Mouse (Mus musculus) gastrocnemius, postnatal 36 days (tissue): ENCODE results near the gene Pnmt. TPM values are rescaled to one million over a fixed set of nuclear protein-coding genes. Genes with fewer than 3 reads are reported as not detected.
A peak's percentile ranks its signal among the peaks of the same experiment; 100 is the strongest.

Source experiments
- DNase-seq, 2 experiments: peaks; one replicate each; pipeline ENCODE4 v3.0.0; 2022
- intact Hi-C: fragments of 180-260 bp; cut with DNase I; formaldehyde crosslinking; loops from one replicate; pipeline ENCODE4 v1.15.1; 2025
- total RNA-seq, 2 experiments: library from RNA; stranded (reverse); gene quantifications; 2 replicates each; pipeline ENCODE4 v1.2.3; 2021

Gene Pnmt
- total RNA-seq, 2 experiments from 2014 or later: 0.89 to 2.1 TPM

- no peak for DNase-seq
- intact Hi-C loops: loop anchor here (5.0 kb wide), 1 partner anchor 52 kb away; the partner anchor contains the start of gene Stard3
Measured at GRCm38 (mm10) chr11:98409341-98409822, 23.1 kb downstream of the Pnmt start.

GRCm38 (mm10) chr11:98412273-98412796 is 26.1 kb downstream of the Pnmt start, which contains the start of gene Erbb2:
Gene Erbb2, plus strand, starts transcription at chr11:98412470.
- intact Hi-C loops: no loop called here
- peak; percentile 50 to 61 for DNase-seq

DNA sequence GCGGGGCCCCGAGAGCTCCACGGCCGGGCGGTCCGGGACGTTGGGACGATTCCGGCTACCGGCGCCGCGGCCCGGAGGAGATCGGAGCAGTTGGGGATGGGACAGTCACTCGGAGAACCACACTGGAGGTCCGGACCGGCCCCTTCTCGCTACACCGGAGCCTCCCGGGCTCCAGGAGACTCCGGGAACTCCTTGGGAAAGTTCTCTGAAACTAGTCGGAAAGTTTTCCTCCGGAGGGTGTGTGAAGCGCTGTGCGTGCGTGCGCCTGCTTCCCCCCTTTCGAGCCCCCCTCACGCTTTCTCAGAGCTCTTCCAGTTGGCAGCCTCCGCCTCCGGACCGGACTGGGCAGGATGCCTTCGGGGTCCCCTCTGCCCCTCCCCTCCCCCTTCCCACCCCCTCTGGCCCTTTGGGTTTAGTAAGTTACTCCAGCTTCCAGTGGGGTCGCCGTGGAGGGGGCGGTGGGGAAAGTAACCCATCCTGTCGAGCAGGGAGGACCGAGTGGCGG is 26.6 kb downstream of the Pnmt start:
- intact Hi-C loops: no loop called here
- DNase-seq: peak in 1 of 2 experiments; percentile 30

GRCm38 (mm10) chr11:98413731-98414130 is 27.5 kb downstream of the Pnmt start:
- intact Hi-C loops: no loop called here
- no peak for DNase-seq

GRCm38 (mm10) chr11:98414162-98414561 is 27.9 kb downstream of the Pnmt start:
- no peak for DNase-seq
- intact Hi-C loops: no loop called here

DNA sequence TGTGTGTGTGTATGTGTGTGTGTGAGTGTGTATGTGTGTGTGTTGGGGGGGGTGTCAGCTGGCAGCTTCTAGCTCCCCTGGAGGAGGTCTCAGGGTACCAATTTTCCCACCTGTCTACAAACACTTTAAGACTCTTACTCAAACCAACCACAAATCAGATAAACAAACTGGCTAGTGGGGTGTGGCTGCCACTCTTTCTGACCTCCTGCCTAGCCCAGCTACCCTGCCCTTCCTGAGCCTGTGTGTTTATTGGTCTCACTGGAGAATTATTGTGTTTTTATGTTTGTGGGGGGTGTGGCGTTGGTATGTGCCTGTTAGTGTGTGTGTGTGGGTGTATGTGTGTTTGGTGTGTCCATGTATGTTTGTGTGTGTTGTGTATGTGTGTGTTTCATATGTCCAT is 30.8 kb downstream of the Pnmt start:
- DNase-seq: no peak
- intact Hi-C loops: no loop called here

- intact Hi-C loops: no loop called here
- no peak for DNase-seq
Measured at GRCm38 (mm10) chr11:98418273-98418672, 32.0 kb downstream of the Pnmt start.

GRCm38 (mm10) chr11:98418939-98419547 is 32.8 kb downstream of the Pnmt start:
- intact Hi-C loops: no loop called here
- DNase-seq: peak in 1 of 2 experiments; percentile 11

GRCm38 (mm10) chr11:98426592-98426991 is 40.3 kb downstream of the Pnmt start:
- intact Hi-C loops: no loop called here
- no peak for DNase-seq

DNA sequence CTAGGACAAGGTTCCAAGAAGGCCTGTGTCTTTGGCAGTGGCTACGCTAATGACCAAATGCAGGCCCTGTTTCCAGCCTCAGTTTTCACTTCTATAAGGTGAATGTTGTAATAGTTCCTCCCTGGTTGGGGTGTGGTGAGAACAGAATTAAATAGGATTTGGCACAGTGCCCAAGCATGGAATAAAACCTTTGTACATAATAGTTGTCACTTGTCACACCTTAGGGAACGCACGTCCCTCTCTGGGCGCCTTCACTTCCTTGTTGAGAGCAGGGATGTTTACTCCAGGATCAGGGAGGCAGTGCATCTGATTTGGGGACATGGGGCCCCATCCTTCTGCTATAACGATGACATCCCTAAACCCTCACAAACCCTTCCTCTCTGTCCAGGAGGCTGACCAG is 42.2 kb downstream of the Pnmt start:
- DNase-seq: no peak
- intact Hi-C loops: no loop called here

DNA sequence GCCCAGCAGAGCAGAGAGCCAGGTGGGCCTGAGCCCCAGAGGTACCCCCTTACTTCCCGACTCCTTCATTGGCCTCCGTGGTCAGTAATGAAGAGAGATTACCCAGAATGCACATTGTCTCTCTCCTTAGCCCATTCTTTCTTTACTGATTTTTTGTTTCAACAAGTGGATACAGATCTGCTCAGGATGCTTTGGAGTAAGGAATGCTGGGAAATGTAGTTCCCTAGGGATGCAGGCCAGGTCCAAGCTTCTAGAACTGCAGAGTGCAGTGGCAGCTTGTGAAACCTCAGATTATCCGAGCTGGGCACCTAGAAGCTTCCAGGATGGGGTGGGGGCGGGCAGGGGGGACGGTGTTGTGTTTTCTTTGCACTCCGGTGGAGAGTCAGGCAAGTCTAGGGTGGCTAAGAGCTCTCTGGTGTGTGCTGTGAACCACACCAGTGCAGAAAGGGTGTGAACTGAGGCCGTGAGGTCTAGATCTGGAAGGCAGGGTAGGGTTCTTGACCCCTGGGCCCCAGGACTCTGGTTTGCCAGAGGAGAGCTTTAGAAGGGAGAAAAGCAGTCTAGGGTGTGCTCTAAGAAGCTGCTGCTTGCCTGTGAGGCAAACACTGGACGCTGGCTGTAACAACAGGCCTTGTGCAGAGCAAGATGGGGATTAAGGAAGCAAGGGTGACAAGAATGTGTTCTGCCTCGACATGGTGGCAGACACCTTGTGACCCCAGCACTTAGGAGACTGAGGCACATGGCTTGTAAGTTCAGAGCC is 45.7 kb downstream of the Pnmt start:
- intact Hi-C loops: no loop called here
- DNase-seq: no peak

GRCm38 (mm10) chr11:98435723-98436122 is 49.5 kb downstream of the Pnmt start:
- no peak for DNase-seq
- intact Hi-C loops: loop anchor here (5.0 kb wide), 1 partner anchor 168 kb away; no protein-coding TSS in a partner anchor

DNA sequence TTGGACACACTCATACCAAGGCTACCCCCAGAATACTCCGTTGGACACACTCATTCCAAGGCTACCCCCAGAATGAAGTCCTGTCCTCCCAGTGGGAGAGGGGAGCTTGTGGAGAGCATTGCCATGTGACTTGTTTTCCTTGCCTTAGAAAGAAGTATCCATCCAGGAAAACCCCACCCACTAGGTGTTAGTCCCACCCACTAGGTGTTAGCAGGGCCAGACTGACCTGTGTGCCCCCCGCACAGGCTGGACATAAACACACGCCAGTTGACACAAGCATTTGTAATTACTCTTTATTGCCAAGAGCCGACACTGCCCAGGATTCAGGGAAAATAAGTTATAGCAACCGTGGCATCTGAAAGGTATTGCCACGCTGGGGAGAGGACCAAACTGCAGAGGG is 51.2 kb downstream of the Pnmt start:
- intact Hi-C loops: loop anchor here (5.0 kb wide), 1 partner anchor 170 kb away; no protein-coding TSS in a partner anchor
- DNase-seq: no peak

Other genes with a start within 250 kb of the Pnmt start
- gene Fbxl20, start 236.0 kb upstream of the Pnmt start, total RNA-seq: 10 to 100 TPM in 1 of 2 experiments, 1 to 10 TPM in 1; 7.8 to 14.2 TPM
- 10 to 100 TPM; 20.6 to 24.5 TPM for gene Med1, start 193.2 kb upstream of the Pnmt start, total RNA-seq
- gene Cdk12, start 183.4 kb upstream of the Pnmt start, total RNA-seq: 10 to 100 TPM; 12.7 to 15.0 TPM
- not detected for gene Neurod2, start 56.8 kb upstream of the Pnmt start, total RNA-seq
- not detected for gene Ppp1r1b, start 38.0 kb upstream of the Pnmt start, total RNA-seq
- 10 to 100 TPM; 10.3 to 14.7 TPM for gene Stard3, start 28.1 kb upstream of the Pnmt start, total RNA-seq
- gene Tcap, start 2.6 kb upstream of the Pnmt start, total RNA-seq: 1,000 to 10,000 TPM; 3,291 to 4,304 TPM
- 1 to 10 TPM; 1.8 to 2.2 TPM for gene Pgap3, start 14.0 kb downstream of the Pnmt start, total RNA-seq
- 1 to 10 TPM; 1.8 to 2.9 TPM for gene Erbb2, start 26.0 kb downstream of the Pnmt start, total RNA-seq
- 10 to 100 TPM; 27.2 to 36.5 TPM for gene Mien1, start 52.5 kb downstream of the Pnmt start, total RNA-seq
- gene Grb7, start 59.9 kb downstream of the Pnmt start, total RNA-seq: not detected
- gene Ikzf3, start 159.6 kb downstream of the Pnmt start, total RNA-seq: 1 to 10 TPM in 1 of 2 experiments, not detected in 1; 1.3 TPM
- not detected for gene Zpbp2, start 164.6 kb downstream of the Pnmt start, total RNA-seq
- gene Ormdl3, start 200.9 kb downstream of the Pnmt start, total RNA-seq: 10 to 100 TPM; 20.9 to 24.0 TPM
- gene Lrrc3c, start 211.8 kb downstream of the Pnmt start, total RNA-seq: not detected
- 1 to 10 TPM; 3.0 to 4.2 TPM for gene Gm12355, start 239.2 kb downstream of the Pnmt start, total RNA-seq
- 10 to 100 TPM in 1 of 2 experiments, 1 to 10 TPM in 1; 1.8 to 22.5 TPM for gene Gsdma3, start 239.9 kb downstream of the Pnmt start, total RNA-seq